Mouse (Mus musculus) erythroblast, adult 5-6 weeks (primary cell): ENCODE results near the gene Nbr1. TPM values are rescaled to one million over a fixed set of nuclear protein-coding genes. Genes with fewer than 3 reads are reported as not detected.
"Not testable (repeated sequence)": the region's sequence is repeated elsewhere in the genome, so short reads cannot be mapped to it uniquely, and the experiment has no call there.

Experiments used
- ATAC-seq: replicated peaks from 2 replicates; pipeline ENCODE4 v1.8.0; 2016; ENCODE audit warnings: moderate number of reproducible peaks, mild to moderate bottlenecking, moderate TSS enrichment, inconsistent platforms; ENCODE audit not compliant: poor library complexity, low FRiP score, severe bottlenecking
- total RNA-seq, 2 experiments: library from RNA; stranded (forward) in 1 of 2; stranded (reverse) in 1 of 2; fragments of 150-400 nt in 1 of 2; fragments of 200-764, 138-1000 nt in 1 of 2; gene quantifications; 2 replicates each; pipeline versions ENCODE4 v1.2.3 to v1.2.4; 2015 to 2017; ENCODE audit warnings: low replicate concordance in 2 of 2

The Nbr1 gene
- total RNA-seq, 2 experiments from 2014 or later: 128 to 218 TPM

DNA sequence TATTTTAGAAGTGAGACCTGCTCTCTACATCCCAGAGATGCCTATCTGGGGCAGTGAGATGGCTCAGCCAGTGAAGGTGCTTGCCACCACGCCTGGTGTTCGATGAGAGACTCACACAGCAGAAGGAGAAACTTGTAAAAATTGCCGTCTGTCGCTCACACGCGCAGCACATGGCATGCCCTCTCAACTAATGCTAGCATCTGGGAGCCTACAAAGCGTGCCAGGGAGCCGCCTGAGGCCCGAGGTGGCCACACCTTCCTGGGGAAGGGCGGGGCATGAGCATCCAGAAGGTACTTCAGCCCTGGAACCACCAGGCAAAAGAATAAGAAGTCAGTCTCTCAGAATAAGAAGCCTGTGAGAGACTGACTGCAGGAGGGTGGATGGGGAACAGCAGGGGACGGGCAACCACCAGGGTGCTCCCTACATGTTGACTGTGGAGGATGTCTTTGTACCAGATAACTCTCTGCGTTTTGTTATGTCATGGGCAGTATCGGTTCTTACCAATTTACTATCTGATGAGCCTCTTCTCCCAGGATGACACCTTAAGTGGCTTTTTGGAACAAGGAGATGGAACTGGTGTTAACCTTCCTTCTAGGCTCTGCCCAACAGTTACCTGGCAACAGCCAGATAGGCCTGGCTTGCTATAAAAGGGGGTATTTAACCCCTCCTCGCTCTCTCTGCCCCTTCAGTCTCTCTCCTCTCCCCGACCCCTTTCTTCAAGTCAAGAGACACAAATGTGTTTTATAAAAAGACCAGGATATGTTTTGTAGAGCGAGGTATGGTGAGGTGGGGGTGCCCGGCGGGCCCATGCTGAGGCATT lies 65.2 kb downstream of the Nbr1 start:
- peak; percentile 68 for ATAC-seq

DNA sequence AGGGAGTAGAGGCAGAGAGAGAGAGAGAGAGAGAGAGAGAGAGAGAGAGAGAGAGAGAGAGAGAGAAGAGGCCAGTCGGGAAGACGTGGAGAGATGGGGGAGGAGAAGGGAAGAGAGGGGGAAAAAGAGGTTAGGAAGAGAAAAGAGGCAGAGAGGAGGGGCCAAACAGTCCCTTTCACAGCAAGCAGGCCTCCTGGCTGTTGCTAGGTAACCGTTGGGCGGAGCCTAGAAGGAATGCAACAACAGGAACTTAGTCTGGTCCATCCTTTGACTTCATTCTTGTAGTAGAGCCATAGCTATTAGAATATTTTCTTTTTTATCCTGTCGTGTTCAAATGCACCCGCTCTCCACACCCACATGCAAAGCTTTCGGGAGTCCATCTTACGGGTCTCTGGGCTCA lies 65.9 kb downstream of the Nbr1 start:
- no peak for ATAC-seq

DNA sequence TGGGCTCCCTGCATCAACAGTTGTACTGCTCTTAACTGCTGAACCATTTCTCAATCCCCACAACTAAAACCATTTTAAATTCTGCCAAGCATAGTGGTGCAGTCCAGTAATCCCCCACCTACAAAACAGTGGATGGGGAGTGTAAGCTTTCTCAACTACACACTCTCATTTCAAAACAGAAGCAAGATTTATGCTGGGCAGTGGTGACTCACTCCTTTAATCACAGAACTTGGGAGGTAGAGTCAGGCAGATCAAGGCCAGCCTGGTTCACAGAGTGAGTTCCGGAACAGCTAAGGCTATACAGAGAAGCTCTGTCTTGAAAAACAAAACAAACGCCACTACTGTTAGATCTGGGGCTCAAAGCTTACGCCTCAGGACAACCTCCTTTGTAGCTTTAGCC lies 66.6 kb downstream of the Nbr1 start:
- ATAC-seq: no peak

DNA sequence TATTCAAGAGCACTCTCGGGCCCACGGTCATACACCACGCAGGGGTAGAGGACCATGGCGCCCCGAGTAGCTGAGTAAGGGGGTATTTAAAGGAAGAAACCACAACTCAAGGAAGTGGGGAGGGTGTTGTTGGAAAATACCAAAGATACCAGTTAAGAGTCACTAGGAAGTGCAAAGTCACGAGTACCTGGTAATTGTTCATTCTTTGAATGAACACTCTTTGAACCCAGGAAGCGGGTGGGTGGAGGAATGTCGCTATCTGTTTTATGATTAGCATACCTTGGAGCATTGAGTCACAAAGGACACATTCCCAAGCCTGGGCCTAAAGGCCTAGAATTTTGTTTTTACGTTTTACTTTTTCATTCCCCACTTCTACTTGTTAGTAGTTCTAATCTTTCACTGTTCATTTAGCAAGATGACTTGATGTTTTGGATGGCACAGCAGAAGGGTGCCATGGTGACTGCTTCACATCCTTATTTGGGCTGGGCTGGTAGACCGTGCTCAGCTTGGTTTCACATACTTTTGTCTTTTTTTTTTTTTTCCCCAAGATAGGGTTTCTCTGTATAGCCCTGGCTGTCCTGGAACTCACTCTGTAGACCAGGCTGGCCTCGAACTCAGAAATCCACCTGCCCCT lies 68.2 kb downstream of the Nbr1 start:
- not testable (repeated sequence) for ATAC-seq

DNA sequence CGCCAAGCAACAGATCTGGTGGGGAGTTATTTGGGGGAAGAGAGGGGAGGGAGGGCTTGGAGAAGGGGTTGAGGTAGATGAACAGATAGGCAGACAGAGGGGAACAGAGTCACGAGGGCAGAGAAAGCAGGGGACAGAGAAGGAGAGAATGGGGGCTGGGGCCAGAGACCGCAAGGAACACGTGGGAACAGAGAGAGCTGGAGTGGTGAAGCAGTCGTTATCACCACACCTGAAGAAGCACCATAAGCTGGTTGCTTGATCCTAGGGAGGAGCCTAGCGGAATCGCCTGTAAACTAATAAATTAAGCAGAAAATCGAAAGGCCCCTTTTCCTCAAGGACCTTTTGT lies 74.7 kb downstream of the Nbr1 start:
- peak; percentile 61 for ATAC-seq

DNA sequence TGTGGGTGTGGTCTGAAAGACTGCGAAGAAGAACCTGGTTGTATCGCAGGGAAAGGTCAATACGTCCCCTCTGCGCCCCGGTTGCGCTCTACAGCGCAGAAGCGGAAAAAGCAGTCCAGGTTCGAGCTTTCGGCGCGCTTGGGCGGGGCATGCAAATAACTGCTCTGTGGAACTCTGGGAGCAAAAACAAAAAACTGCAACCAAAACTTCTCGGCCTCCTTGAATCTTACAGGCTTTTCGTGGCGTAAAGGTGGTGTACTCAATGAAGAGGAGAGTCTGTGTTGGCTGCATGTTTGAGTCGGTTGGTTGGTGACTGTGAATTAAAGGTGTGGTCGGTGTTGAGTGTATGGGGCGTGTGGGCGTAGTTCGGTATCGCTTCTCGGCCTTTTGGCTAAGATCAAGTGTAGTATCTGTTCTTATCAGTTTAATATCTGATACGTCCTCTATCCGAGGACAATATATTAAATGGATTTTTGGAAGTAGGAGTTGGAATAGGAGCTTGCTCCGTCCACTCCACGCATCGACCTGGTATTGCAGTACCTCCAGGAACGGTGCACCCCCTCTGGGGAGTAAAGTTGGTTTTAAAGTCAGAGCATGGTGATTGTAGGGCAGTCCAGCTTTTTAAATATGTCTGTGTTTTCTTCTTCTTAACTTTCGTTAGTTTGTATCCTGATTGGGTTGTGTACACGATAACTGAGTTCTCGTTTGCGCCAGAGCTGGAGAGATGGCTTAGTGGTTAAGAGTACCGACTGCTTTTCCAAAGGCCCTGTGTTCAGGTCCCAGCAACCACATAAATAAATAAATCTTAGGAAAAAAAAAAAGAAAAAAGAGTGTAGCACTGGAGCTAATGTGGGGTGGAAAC lies 75.3 kb downstream of the Nbr1 start, which contains the start of gene Rdm1:
Rdm1 (plus strand) TSS at position 201 of the 862 bp plus-strand sequence.
- ATAC-seq: peak; percentile 78

DNA sequence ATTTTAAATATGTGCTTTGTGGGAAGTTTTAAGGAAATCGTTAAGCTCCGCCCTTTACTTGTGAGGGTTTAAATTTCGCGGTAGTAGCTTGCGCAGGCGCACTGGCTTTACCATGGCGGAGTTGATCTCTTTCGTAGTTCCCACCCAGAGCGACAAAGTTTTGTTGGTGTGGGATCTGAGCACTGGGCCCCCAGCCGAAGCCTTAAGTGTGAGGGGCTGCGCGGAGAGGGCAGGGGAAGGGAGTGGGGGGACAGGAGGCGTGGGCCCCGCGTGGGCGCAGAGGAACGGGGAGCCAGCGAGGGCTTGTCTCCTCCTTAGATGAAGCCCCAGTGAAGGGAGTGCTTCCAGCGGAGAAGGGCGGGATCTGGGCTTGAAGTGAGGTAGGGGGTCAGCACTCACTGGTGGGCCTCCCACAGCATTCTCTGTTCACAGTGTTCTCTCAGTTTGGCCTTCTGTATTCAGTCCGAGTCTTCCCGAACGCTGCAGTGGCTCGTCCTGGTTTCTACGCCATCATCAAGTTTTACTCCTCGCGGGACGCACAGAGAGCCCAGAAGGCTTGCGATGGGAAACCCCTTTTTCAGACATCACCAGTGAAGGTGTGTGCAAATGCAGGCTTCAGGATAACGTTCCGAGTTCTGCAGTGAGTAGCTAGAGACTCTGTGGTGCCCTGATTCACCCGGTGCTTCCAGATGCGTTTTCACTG lies 76.1 kb downstream of the Nbr1 start:
- peak; percentile 73 for ATAC-seq

DNA sequence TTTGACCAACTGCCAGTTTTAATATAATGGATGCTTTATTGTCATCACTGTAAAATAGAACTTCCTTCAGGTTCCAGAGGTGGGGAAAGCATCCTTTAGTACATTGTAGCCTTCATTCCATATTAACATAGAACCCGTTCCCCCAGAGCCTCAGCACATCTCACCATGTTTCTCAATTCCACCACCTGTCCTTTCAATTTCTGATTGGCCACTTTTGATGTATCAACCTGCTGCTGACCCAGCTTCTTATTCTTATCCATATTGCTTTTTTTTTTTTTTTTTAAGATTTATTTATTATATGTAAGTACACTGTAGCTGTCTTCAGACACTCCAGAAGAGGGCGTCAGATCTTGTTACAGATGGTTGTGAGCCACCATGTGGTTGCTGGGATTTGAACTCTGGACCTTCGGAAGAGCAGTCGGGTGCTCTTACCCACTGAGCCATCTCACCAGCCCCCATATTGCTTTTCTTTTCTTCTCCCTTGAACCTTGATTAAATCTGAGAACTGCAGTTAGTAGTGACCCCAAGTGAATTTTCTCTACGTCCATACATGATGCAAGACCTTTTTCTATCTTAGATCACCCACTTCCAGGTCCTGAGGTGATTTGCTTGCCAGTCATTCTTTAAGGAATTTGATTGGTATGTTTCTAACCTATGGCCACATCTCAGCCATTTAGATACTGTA lies 76.9 kb downstream of the Nbr1 start:
- not testable (repeated sequence) for ATAC-seq

Other genes starting within 250 kb of the Nbr1 start
- gene Becn1, start 249.9 kb upstream of the Nbr1 start, total RNA-seq (2015; ENCODE audit: low replicate concordance): 98.0 and 105 TPM in 2 replicates
- gene Becn1, start 249.9 kb upstream of the Nbr1 start, total RNA-seq (2017; ENCODE audit: low replicate concordance): 362 and 618 TPM in 2 replicates
- gene Psme3, start 235.9 kb upstream of the Nbr1 start, total RNA-seq (2015; ENCODE audit: low replicate concordance): 797 and 835 TPM in 2 replicates
- gene Psme3, start 235.9 kb upstream of the Nbr1 start, total RNA-seq (2017; ENCODE audit: low replicate concordance): 707 and 918 TPM in 2 replicates
- 47.1 and 65.0 TPM in 2 replicates for gene Aoc2, start 227.1 kb upstream of the Nbr1 start, total RNA-seq (2015; ENCODE audit: low replicate concordance)
- gene Aoc2, start 227.1 kb upstream of the Nbr1 start, total RNA-seq (2017; ENCODE audit: low replicate concordance): 44.1 and 45.0 TPM in 2 replicates
- gene Aoc3, start 221.5 kb upstream of the Nbr1 start, total RNA-seq (2015; ENCODE audit: low replicate concordance): 4.0 and 6.9 TPM in 2 replicates
- gene Aoc3, start 221.5 kb upstream of the Nbr1 start, total RNA-seq (2017; ENCODE audit: low replicate concordance): 2.9 and 6.6 TPM in 2 replicates
- not detected in 2 replicates for gene G6pc, start 184.6 kb upstream of the Nbr1 start, total RNA-seq (2015; ENCODE audit: low replicate concordance)
- gene G6pc, start 184.6 kb upstream of the Nbr1 start, total RNA-seq (2017; ENCODE audit: low replicate concordance): 0.70 TPM in 1 of 2 replicates, not detected in the other
- 2.9 and 5.2 TPM in 2 replicates for gene Aarsd1, start 134.5 kb upstream of the Nbr1 start, total RNA-seq (2015; ENCODE audit: low replicate concordance)
- gene Aarsd1, start 134.5 kb upstream of the Nbr1 start, total RNA-seq (2017; ENCODE audit: low replicate concordance): 4.6 and 17.4 TPM in 2 replicates
- gene Gm27029, start 127.4 kb upstream of the Nbr1 start, total RNA-seq (2015; ENCODE audit: low replicate concordance): not detected in 2 replicates
- not detected in 2 replicates for gene Gm27029, start 127.4 kb upstream of the Nbr1 start, total RNA-seq (2017; ENCODE audit: low replicate concordance)
- 2.1 and 3.3 TPM in 2 replicates for gene Rundc1, start 127.1 kb upstream of the Nbr1 start, total RNA-seq (2015; ENCODE audit: low replicate concordance)
- gene Rundc1, start 127.1 kb upstream of the Nbr1 start, total RNA-seq (2017; ENCODE audit: low replicate concordance): 0.56 and 2.7 TPM in 2 replicates
- 2.9 TPM in 1 of 2 replicates, not detected in the other for gene Ptges3l, start 126.8 kb upstream of the Nbr1 start, total RNA-seq (2015; ENCODE audit: low replicate concordance)
- gene Ptges3l, start 126.8 kb upstream of the Nbr1 start, total RNA-seq (2017; ENCODE audit: low replicate concordance): not detected in 2 replicates
- gene Rpl27, start 109.9 kb upstream of the Nbr1 start, total RNA-seq (2015; ENCODE audit: low replicate concordance): 108 and 182 TPM in 2 replicates
- 176 and 239 TPM in 2 replicates for gene Rpl27, start 109.9 kb upstream of the Nbr1 start, total RNA-seq (2017; ENCODE audit: low replicate concordance)
- 71.9 and 78.0 TPM in 2 replicates for gene Ifi35, start 103.7 kb upstream of the Nbr1 start, total RNA-seq (2015; ENCODE audit: low replicate concordance)
- 62.4 and 81.0 TPM in 2 replicates for gene Ifi35, start 103.7 kb upstream of the Nbr1 start, total RNA-seq (2017; ENCODE audit: low replicate concordance)
- not detected in 2 replicates for gene Rnd2, start 87.2 kb upstream of the Nbr1 start, total RNA-seq (2015; ENCODE audit: low replicate concordance)
- 1.4 TPM in 1 of 2 replicates, not detected in the other for gene Rnd2, start 87.2 kb upstream of the Nbr1 start, total RNA-seq (2017; ENCODE audit: low replicate concordance)
- gene Vat1, start 85.9 kb upstream of the Nbr1 start, total RNA-seq (2015; ENCODE audit: low replicate concordance): 12.3 and 16.1 TPM in 2 replicates
- gene Vat1, start 85.9 kb upstream of the Nbr1 start, total RNA-seq (2017; ENCODE audit: low replicate concordance): 6.7 and 8.1 TPM in 2 replicates
- gene Brca1, start 194 bp upstream of the Nbr1 start, total RNA-seq (2015; ENCODE audit: low replicate concordance): 20.7 and 26.3 TPM in 2 replicates
- gene Brca1, start 194 bp upstream of the Nbr1 start, total RNA-seq (2017; ENCODE audit: low replicate concordance): 48.9 and 52.9 TPM in 2 replicates
- gene Tmem106a, start 30.1 kb downstream of the Nbr1 start, total RNA-seq (2015; ENCODE audit: low replicate concordance): 6.9 and 16.9 TPM in 2 replicates
- gene Tmem106a, start 30.1 kb downstream of the Nbr1 start, total RNA-seq (2017; ENCODE audit: low replicate concordance): 3.6 and 3.8 TPM in 2 replicates
- not detected in 2 replicates for gene Gm11634, start 47.1 kb downstream of the Nbr1 start, total RNA-seq (2015; ENCODE audit: low replicate concordance)
- gene Gm11634, start 47.1 kb downstream of the Nbr1 start, total RNA-seq (2017; ENCODE audit: low replicate concordance): not detected in 2 replicates
- 6.7 and 18.6 TPM in 2 replicates for gene Rdm1, start 75.0 kb downstream of the Nbr1 start, total RNA-seq (2015; ENCODE audit: low replicate concordance)
- 4.6 and 6.2 TPM in 2 replicates for gene Rdm1, start 75.0 kb downstream of the Nbr1 start, total RNA-seq (2017; ENCODE audit: low replicate concordance)
- not detected in 2 replicates for gene Arl4d, start 113.4 kb downstream of the Nbr1 start, total RNA-seq (2015; ENCODE audit: low replicate concordance)
- gene Arl4d, start 113.4 kb downstream of the Nbr1 start, total RNA-seq (2017; ENCODE audit: low replicate concordance): 0.85 and 1.5 TPM in 2 replicates
- gene Dhx8, start 180.8 kb downstream of the Nbr1 start, total RNA-seq (2015; ENCODE audit: low replicate concordance): 32.0 and 32.9 TPM in 2 replicates
- 47.7 and 77.6 TPM in 2 replicates for gene Dhx8, start 180.8 kb downstream of the Nbr1 start, total RNA-seq (2017; ENCODE audit: low replicate concordance)
- not detected in 2 replicates for gene Etv4, start 233.2 kb downstream of the Nbr1 start, total RNA-seq (2015; ENCODE audit: low replicate concordance)
- not detected in 2 replicates for gene Etv4, start 233.2 kb downstream of the Nbr1 start, total RNA-seq (2017; ENCODE audit: low replicate concordance)